Mouse (Mus musculus) cerebellum, postnatal 25 days (tissue): ENCODE results near the gene Haus6.
A peak's percentile ranks its signal among the peaks of the same experiment; 100 is the strongest.
"Not testable (repeated sequence)": the region's sequence is repeated elsewhere in the genome, so short reads cannot be mapped to it uniquely, and the experiment has no call there.

Source experiments
- DNase-seq, 2 experiments: peaks; one replicate each; pipeline ENCODE4 v3.0.0; 2021; ENCODE audit warnings: mixed read lengths in 2 of 2

Gene Haus6

DNA sequence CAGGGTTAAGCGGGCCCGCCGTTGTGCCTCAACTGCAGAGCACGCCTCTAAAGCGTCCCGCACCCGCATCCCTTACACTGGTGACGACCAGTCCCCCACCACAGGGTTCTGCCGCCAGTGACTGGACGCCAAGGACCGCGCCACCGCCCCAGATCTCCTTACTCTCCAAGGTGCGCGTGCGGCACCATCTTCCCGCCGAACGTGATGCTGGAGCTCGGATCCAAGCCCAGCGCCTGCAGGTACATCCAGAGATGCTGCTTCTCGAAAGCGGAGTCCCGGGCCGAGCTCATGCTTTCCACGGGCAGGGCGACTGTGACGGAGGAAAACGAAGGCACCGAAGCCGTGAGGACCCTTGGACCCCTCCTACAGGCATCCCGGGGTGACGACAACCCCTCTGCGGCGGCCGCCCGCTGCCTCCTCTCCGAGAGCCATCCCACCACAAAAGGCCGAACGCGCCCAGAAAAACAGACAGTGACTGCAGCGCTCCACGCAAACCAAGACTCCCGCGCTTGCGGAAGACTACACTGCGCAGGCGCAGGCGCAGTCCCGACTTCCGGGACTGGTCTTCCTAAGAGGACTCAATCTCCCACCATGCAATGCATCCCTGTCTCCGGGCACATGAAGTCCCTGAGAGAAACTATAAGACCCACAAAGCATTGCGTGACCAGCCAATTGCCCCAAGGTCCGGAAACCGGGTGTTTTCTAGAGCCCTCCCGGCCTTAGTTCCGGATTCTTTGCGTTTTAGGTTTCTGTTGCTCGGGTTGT, at the start of gene Haus6:
Gene Haus6, minus strand, starts transcription at position 532 of the 765 bp plus-strand sequence.
- peak; percentile 90 to 94 for DNase-seq

DNA sequence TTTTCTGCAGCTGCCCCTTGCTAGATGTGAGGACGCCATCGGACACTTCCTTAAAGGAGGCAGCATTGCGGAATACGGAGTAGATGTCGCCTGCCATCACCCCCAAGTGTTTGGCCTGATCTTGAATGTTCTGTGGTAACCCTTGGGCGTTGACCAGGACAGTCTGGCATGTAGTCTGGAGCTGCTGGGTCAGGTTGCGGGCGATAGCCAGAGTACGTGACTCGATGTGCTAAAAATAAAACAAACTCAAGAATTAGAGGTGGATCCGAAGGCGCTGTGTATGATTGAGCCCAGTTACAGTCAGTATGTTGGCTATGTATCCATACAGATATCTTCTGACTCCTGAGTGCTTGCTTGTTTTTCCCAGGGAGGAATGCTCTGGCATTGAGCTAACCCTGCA, 45.3 kb upstream of the Haus6 start:
- no peak for DNase-seq

DNA sequence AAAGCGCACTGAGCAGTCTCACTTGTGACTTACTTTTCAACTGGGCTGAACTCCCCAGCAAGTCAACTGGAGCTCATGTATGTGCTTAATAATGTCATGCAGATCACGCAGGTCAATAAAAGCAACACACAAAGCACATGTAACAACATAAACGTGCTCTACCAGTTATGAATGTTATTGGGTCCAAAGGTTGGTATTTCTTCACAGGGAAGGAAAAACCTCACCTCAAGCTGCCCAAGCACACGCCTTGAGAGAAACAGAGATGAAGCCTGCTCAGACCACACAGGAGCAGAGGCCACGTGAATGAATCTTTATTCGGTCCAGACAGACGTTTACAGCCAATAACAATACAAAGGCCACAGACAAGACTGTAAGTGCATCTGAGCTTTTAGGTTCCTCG, 44.6 kb upstream of the Haus6 start:
- not testable (repeated sequence) for DNase-seq

DNA sequence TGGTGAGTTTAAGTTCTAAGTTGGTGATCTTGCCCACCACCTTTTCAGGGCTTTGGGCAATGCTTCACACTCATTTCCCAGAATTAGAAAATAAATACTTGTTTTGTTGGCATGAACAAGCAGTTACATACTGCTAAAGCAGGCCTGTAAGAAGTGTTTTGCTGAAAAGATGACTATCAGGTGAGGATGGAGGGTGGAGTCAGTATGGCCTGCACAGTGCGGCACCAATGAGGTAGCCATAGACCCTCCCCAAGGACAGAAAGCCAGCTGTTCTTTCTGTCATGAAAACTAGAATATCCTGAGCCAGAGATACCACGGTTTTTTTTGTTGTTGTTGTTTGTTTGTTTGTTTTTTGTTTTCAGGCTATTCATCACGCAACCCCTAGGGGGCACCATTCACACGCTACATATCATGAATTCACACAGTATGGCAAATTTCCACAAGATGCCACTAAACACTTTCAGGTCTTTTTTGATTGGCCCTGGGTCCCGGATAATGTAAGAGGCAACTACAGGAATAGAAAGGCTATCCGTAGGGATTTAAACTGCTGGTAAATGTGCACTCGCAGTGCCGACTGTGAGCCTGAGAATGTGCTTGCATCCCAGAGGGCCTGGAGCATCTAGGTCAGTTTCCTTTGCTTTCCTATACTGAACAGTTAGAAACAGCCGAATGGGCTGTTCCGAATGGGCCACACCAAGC, 40.0 kb upstream of the Haus6 start:
- DNase-seq: peak; percentile 57 to 63

DNA sequence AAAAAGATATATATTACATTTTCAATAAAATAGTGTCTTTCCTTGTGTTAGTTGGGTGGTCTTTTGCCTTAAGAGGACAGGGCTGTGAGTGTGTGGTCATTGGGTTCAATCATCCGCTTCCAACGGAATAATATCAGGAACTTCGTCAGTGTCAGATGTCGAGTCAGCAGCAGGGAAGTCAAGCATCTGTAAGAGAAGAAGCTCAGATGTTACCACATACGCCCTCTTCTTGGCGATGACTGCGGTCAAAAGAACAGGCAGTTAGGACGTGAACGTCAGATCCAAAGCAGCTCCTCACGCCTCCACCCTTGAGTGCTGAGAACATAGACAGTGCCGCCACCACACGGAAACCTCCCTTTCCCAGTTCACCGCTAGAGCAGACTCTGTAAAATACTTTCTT, 36.5 kb upstream of the Haus6 start:
- not testable (repeated sequence) for DNase-seq

DNA sequence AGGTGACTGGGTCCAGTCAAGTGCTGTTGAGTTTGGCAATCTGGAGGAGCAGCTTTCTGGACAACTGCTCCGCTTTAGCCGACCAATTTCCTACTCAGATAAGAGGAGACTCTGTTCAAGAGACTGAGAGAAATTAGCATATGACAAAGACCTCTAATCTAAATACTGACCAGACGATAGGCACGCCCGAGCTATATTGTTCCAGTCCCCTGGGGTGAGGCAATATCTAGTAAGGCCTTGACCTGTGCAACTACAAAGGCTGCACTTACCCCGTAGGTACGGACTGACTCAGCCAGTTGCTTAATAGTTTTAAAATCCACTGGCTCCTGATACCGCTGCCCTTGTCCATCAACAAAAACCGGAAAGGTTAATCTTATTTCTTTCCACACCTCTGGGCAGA, 25.7 kb upstream of the Haus6 start:
- DNase-seq: not testable (repeated sequence)

DNA sequence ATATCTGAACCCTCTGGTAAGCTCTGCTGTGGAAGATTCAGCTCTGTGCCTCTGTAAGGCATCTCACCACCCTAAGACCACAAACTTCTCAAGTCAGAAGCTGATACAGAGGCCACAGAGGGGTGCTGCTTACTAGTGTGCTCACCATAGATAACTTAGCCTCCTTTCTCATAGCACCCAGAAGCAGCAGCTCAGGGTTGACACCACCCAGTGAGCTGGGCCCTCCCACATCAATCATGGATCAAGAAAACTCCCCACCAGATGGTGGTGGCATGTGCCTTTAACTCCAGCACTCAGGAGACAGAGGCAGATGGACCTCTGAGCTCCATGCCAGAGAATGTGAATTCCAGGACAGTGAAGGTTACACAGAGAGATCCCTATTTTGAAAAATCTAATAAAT, 23.0 kb upstream of the Haus6 start:
- peak; percentile 45 to 57 for DNase-seq

DNA sequence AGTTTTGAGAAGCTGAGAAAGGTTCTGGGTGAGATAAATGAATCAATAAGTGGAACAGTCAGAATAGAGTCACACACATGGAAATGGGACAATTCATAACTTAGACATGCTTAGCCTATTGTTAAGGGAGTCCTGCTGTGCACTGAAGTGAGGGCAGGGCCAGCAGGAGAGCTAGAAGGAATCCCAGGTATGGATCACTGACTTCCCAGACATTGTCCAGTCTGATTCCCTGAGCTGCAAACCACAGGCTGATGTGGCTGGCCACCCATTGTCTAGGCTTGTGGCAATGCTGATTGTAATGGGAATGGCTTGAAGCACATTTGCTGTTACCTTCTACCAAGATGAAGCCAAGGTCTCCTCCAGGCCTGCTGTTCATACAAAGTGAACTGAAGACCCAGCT, 22.5 kb upstream of the Haus6 start:
- DNase-seq: not testable (repeated sequence)

DNA sequence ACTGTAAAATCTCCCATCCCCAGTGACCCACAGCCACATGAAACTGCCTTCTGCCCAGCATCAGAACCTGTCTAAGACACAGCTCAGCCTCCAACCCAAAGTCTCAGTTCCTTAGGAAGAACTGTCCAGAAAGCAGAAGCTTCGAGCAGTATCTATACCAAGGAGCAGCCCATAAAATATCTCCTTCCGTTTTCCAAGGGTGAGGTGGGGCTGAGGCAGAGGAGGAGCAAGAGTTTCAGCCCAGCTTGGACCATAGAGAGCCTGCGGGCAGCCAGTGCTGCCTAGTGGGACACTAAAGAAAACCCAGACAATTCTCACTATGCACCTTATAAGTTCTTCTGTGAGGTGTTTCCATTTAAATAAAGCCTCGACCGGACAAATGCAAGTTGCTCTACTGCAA, 20.7 kb upstream of the Haus6 start:
- not testable (repeated sequence) for DNase-seq

DNA sequence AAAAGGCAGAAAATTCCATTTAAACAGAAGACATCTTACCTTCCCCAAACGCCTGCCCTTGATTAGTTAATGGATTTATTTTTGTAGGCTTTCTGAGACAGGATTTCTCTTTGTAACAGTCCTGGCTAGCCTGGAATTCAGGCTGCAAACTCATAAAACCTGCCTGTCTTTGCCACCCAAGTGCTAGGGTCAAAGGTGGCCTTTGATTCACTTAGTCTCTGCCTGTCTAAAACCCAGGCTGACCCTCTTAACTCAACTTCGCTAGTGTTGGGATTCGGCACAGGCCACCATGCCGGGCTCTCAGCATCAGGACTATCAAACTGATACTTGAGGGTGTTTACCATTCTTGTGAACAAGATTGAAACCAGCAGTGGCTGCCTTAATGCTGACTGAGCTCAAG, 20.0 kb upstream of the Haus6 start:
- no peak for DNase-seq

DNA sequence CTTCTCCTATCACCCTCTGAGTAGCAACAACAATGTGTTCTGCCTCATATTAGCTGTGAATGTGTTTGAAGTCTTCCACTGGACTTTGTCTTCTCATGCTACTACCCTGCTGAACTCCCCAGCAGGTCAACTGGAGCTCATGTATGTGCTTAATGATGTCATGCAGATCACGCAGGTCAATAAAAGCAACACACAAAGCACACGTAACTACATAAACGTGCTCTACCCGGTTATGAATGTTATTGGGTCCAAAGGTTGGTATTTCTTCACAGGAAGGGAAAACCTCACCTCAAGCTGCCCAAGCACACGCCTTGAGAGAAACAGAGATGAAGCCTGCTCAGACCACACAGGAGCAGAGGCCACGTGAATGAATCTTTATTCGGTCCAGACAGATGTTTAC, 14.6 kb upstream of the Haus6 start:
- not testable (repeated sequence) for DNase-seq

DNA sequence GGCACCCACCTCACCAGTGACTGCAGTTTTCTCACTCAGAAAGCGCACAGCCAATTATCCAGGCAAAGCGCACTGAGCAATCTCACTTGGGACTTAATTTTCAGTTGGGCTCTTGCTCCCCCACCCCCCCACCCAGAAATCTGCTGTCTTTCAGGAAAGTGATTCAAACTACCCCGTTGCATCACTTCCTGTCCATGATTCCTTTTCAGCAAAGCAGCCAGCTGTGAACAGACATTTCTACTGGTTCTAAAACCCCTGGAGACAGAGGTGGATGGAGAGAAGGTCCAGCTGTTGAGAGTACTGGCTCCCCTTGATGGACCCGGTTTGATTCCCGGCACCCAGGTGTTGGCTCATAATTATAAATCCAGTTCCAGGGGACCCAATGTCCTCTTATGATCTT, 13.6 kb upstream of the Haus6 start:
- DNase-seq: no peak

DNA sequence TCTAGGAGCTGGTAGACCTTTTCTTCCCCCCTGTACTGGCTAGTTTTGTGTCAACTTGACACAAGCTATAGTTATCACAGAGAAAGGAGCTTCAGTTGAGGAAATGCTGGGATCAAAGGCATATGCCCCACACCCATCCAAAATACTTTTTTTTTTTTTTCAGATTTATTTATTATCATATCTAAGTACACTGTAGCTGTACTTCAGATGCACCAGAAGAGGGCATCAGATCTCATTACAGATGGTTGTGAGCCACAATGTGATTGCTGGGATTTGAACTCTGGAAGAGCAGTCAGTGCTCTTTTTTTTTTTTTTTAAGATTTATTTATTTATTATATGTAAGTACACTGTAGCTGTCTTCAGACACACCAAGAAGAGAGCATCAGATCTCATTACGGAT, 10.7 kb upstream of the Haus6 start:
- not testable (repeated sequence) for DNase-seq

DNA sequence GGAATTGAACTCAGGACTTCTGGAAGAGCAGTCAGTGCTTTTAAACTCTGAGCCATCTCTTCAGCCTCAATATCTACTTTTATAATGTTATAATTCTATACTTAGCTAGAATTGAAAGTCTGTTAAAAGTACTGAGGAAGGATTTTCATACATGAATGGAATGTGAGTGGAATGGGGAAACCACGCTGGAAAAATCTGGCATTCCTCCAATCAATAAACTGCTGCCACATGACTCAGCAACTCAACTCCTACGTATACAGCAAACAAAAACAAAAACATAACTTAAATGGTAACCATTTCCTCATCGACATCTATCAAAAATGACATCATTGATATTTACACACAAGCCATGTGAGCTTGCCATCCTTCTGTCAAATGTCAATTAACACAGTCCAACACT, 10.3 kb upstream of the Haus6 start:
- DNase-seq: no peak

DNA sequence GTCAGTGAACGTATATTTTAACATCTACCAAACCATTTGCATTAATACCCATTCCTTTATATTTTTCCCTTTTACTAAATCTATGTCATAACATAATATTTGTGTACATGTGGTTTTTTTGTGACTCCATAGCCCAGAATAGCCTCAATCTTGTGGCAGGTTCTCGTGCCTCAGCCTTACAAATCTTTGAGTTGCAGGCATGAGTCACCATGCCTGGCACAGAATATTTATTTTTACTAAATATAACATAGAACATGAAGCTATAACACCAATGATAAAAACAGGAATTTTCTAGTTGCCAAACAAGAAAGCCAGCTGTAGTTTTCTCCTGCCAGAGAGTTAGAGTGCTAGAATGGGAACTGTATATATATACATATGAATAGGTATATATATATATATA, 8.7 kb upstream of the Haus6 start:
- DNase-seq: no peak

DNA sequence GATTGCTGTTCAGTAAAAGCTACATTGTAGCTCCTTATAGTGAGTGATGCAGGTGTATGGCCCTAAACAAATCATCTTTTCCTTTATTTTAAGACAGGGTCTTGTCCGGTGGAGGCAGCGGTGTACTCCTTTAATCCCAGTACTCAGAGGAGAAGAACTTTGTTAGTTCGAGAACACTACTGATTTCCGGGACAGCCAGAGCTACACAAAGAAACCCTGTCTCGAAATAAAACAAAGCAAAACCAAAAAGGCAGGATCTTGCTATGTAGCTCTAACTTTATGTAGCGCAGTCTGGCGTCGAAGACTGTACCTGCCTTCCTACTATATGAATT, 400 bp upstream of the Haus6 start:
- DNase-seq: no peak

DNA sequence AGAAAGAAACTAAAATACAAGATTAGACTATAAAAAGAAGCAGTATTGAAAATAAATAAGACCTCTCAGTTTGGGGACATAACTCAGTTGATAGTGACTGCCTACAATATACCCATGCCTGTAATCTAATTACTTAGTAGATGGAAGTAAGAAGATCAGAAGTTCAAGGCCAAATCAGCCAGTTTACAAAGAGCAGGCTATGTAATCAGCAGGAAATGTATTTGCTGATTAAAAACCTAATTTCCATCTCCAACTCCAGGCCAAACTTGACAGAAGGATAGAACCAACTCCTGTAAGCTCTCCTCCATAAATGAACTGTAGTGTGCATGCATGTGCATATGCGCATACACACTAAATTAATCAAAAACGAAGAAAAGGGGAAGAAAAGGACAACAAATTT, 20.6 kb downstream of the Haus6 start:
- no peak for DNase-seq

DNA sequence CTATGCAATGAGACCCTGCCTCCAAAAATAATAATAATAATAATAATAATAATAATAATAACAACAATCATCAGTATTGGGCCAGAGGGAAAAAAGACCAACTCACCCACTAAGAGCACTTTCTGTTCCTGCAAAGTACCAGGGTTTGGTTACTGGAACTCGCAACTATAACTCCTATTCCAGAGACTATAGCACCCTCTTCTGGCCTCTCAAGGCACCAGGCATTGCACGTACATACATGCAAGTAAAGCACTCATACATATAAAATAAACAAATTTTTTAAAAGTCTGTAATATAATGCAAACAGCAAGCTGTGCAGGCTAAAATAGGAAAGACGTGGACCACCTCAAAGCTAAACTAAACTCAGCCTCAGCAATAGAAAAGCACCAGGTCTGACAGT, 23.6 kb downstream of the Haus6 start:
- no peak for DNase-seq

DNA sequence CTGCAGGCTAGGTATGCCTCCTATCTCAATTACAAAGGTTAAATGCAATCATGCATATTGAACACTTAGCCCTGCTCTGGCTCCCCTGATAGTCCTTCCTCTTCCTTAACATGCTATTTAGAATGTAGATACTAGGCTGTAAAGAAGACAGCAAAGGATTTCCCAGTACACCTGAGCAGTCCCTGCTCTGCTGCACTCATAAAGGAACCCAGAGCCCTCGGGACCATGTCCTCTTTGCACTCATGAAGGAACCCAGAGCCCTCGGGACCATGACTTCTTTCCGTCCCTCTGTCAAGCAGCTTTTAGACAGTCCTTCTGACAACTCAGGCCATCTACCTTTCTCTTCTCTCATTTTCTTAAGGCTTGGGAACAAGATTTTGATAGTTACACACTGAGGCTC, 31.3 kb downstream of the Haus6 start:
- DNase-seq: no peak

DNA sequence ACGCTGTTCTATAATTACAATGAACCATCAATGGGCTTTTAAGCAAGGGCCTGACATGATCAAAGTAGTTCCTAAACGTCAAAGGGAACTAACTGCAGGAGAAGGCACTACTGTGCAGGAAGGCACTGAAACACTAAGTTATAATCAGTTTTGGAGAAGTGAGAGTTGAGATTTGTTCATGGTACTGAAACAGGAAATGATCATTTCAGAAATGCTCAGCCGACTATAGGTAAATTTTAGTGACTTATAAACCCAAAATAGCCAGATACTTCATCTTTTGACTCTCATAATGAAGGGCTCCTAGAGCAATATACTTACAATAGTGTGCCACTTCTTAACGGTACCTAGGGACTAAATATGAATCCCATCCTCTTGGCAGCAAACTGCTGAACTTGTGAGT, 31.8 kb downstream of the Haus6 start:
- DNase-seq: no peak

DNA sequence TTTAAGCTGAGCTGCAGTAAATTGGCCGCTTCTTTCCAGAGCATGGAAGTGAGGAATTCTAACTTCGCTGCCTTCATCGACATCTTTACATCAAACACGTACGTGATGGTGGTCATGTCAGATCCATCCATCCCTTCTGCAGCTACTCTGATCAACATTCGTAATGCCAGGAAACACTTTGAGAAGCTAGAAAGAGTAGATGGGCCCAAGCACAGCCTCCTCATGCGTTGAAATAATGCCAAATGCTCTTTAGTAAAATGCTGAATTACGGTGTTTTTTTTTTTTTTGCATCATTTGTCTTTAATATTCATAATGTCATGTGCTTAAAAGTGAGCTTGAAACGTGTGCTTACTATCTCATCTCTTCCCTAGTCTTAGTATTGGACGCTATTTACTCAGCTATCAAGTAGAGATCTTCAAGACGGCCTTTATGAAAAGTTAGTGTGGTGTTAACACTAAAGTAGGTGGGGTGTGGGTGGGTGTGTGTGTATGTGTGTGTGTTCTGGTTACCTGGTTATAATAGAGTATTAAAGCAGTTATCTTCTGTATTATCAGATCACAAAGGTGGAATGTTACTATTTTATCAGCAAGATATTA, 35.1 kb downstream of the Haus6 start:
- DNase-seq: no peak

DNA sequence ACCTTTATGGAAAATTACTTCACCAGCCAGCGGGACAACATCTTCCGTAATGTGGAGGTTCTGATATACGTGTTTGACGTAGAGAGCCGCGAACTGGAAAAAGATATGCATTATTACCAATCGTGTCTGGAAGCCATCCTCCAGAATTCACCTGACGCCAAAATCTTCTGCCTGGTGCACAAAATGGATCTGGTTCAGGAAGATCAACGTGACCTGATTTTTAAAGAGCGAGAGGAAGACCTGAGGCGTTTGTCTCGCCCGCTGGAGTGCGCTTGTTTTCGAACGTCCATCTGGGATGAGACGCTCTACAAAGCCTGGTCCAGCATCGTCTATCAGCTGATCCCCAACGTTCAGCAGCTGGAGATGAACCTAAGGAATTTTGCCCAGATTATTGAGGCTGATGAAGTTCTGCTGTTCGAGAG, 35.7 kb downstream of the Haus6 start:
- peak in 1 of 2 experiments; percentile 56 for DNase-seq

DNA sequence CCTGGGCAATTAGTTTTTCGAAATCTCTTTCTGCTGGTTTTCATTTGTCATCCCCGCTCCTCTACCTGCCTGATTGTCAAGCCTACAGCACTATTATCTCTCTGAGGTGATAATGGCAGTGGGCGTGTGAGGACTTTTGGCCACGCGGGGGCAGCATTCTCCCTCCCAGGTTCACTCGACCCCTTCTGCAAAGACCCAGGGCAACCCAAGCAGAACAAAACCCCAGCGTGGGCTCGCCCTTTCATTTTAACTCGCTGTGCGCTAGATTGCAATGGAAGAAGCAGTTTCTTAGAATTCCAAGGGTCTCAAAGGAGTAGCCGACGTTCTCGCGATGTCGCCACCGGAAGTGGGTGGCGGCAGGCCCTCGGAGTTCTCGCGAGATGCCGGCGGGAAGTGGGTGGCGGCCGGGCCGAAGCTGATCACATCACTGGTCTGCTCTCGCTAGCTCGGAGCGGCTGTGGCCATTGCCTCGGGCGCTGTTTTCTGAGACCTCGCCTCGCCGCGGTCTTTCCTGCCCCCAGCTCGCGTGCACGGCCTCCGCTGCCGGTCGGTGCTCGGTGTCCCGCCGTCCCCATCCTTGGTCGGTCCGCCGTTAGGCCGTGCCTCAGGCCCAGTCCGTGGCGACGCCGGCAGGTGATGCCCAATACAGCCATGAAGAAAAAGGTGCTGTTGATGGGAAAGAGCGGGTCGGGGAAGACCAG, 36.4 kb downstream of the Haus6 start, which contains the start of gene Rraga:
Gene Rraga, plus strand, starts transcription at position 386 of the 701 bp plus-strand sequence.
- DNase-seq: peak; percentile 96 to 97

DNA sequence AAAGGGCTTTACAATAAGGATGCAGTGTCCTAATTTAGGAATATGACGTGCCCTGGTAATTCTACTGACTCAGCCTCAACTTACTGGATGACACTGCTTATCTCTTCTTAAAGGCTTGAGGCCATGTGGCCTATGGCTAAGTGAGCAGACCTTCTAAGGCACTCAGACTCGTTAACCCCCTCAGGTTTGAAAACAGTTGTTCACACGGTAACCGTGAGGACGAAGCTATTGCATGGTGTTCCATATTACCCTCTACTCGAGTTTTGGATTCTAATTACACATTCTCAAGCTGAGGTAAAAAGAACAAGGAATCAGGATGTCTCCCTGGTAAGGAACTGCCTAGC, 36.9 kb downstream of the Haus6 start:
- DNase-seq: no peak
